Mouse (Mus musculus) bone marrow, adult 2 months (tissue): ENCODE measurements around the gene Zswim3. TPM values are rescaled to one million over a fixed set of nuclear protein-coding genes. Genes with fewer than 3 reads are reported as not detected.

Source experiments
- H3K27ac ChIP-seq: fragments of 200-500 bp; 2 replicates; pipeline ENCODE4 v1.5.1; 2012; ENCODE audit warnings: low read depth, mild to moderate bottlenecking, control low read depth, inconsistent platforms, low read length; ENCODE audit not compliant: control insufficient read depth, poor library complexity, insufficient read depth
- H3K4me1 ChIP-seq: fragments of 200-500 bp; 2 replicates; pipeline ENCODE4 v1.6.1; 2011; ENCODE audit warnings: low read length; ENCODE audit not compliant: control insufficient read depth, insufficient read depth
- H3K4me3 ChIP-seq: fragments of 200-500 bp; replicated peaks from 2 replicates; pipeline ENCODE3; 2011; ENCODE audit warnings: mild to moderate bottlenecking, low read depth, low read length, control low read depth; ENCODE audit not compliant: control insufficient read depth
- CTCF ChIP-seq: fragments of 200-500 bp; IDR thresholded peaks from 2 replicates; pipeline ENCODE4 v1.5.1; 2011; ENCODE audit warnings: low read length, control low read depth; ENCODE audit not compliant: control insufficient read depth, insufficient read depth
- POLR2A ChIP-seq: fragments of 200-500 bp; IDR thresholded peaks from 2 replicates; pipeline ENCODE4 v1.6.1; 2011; ENCODE audit warnings: low read depth, mild to moderate bottlenecking, control low read depth, low read length, borderline replicate concordance; ENCODE audit not compliant: control insufficient read depth
- WGBS: fragments of 180-500 bp; shearing (Covaris S2); methylation state at CpG from one replicate; pipeline ENCODE4 v1.1.7; 2018; 5-methylcytosine and 5-hydroxymethylcytosine counted together
- polyA plus RNA-seq: library from polyadenylated mRNA; stranded (reverse); fragments of >200 nt; gene quantifications from 2 replicates; pipeline ENCODE4 v1.2.4, GENCODE M21; 2011; ENCODE audit warnings: low replicate concordance; ENCODE audit not compliant: missing spikeins, insufficient read depth, insufficient read length

Zswim3 gene
- polyA plus RNA-seq, 1 experiment: 4.4 TPM

- Histone ChIP-seq H3K4me1 (no peaks in the 10 kb centered on the region), H3K27ac (peak overlapping the region; percentile 67), H3K4me3 (peak overlapping the region; percentile 97)
- TF ChIP-seq CTCF: no peak
- TF ChIP-seq POLR2A: no peak
- under 1% methylated on average over 10 of the region's 10 CpGs for WGBS
Measured at GRCm38 (mm10) chr2:164823181-164823585, 18.3 kb downstream of the Zswim3 start.

GRCm38 (mm10) chr2:164823969-164824368 is 19.1 kb downstream of the Zswim3 start:
- H3K27ac ChIP-seq: no peak overlapping the region
- no peaks in the 10 kb centered on the region for H3K4me1 ChIP-seq
- WGBS: 87% methylated on average over 4 of the region's 4 CpGs
- TF ChIP-seq CTCF (no peak), POLR2A (no peak)
- H3K4me3 ChIP-seq: no peak overlapping the region

GRCm38 (mm10) chr2:164825521-164825920 is 20.6 kb downstream of the Zswim3 start:
- H3K4me1 ChIP-seq: no peaks in the 10 kb centered on the region
- no peak for TF ChIP-seq POLR2A
- TF ChIP-seq CTCF: no peak
- WGBS: 96% methylated on average over 17 of the region's 17 CpGs

GRCm38 (mm10) chr2:164827146-164827850 is 22.4 kb downstream of the Zswim3 start:
- WGBS: 81% methylated on average over 16 of the region's 16 CpGs
- TF ChIP-seq POLR2A: no peak
- no peak for TF ChIP-seq CTCF
- no peak overlapping the region for H3K4me3 ChIP-seq
- peak overlapping the region; percentile 37; the same call in 1 of the 2 replicates for H3K27ac ChIP-seq
- H3K4me1 ChIP-seq: no peaks in the 10 kb centered on the region

More at GRCm38 (mm10) chr2:164825521-164825920, 20.6 kb downstream of the Zswim3 start:
- Histone ChIP-seq H3K4me3 (no peak overlapping the region), H3K27ac (no peak overlapping the region)

GRCm38 (mm10) chr2:164828437-164828836 is 23.5 kb downstream of the Zswim3 start, which contains the start of gene Spata25:
Gene Spata25 (minus strand): TSS chr2:164828537.
- no peak within 1 kb of the TSS for H3K4me3 ChIP-seq
- H3K27ac ChIP-seq: peak within 1 kb of the TSS; percentile 37; the same call in 1 of the 2 replicates
- no peaks in the 10 kb centered on the region for H3K4me1 ChIP-seq
- 82% methylated on average over 6 of the region's 6 CpGs for WGBS
- TF ChIP-seq POLR2A (no peak), CTCF (no peak)

- no peak for TF ChIP-seq POLR2A
- no peak for TF ChIP-seq CTCF
- H3K4me3 ChIP-seq: no peak overlapping the region
- H3K4me1 ChIP-seq: no peaks in the 10 kb centered on the region
- 88% methylated on average over 1 of the region's 1 CpGs for WGBS
- no peak overlapping the region for H3K27ac ChIP-seq
Measured at GRCm38 (mm10) chr2:164829090-164829489, 24.2 kb downstream of the Zswim3 start.

GRCm38 (mm10) chr2:164831029-164831428 is 26.1 kb downstream of the Zswim3 start:
- Histone ChIP-seq H3K4me1 (no peaks in the 10 kb centered on the region; the same call in 1 of the 2 replicates), H3K27ac (no peak overlapping the region), H3K4me3 (no peak overlapping the region)
- WGBS: 88% methylated on average over 10 of the region's 10 CpGs
- TF ChIP-seq POLR2A (no peak), CTCF (no peak)

GRCm38 (mm10) chr2:164832032-164832747 is 27.3 kb downstream of the Zswim3 start:
- Histone ChIP-seq H3K4me1 (no peaks in the 10 kb centered on the region; the same call in 1 of the 2 replicates), H3K27ac (no peak overlapping the region), H3K4me3 (no peak overlapping the region)
- WGBS: 57% methylated on average over 16 of the region's 16 CpGs
- TF ChIP-seq POLR2A: no peak
- TF ChIP-seq CTCF: no peak
